Comparison of ENCODE assay signal across 22 mouse cellular contexts in the genomic region with DNA sequence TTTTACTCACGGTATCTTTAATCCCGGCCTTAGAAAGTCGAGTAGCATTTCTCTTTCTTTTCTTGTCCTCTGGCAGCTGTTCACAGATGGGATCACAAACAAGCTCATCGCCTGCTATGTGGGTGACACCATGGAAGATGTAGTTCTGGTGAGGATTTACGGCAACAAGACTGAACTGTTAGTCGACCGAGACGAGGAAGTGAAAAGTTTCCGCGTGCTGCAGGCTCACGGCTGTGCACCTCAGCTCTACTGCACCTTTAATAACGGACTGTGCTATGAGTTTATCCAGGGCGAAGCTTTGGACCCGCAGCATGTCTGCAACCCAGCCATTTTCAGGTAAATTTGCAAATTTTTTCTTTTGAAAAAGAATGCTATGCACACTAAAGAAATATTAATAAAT. TPM values are rescaled to one million over a fixed set of nuclear protein-coding genes. Genes with fewer than 3 reads are reported as not detected.
DNase-seq lines count a peak whose midpoint lies in the region; ATAC-seq and TF ChIP-seq lines count a peak whose summit lies in the region.
"Had no signal": no experiment of that assay in that cellular context is flagged by ENCODE, and none has a peak within 500 bp of the region (broad histone marks: within the 10 kb centered on the region; RNA-seq: fewer than 3 reads in every experiment).

No protein-coding gene starts in this region.

- no peaks in the 10 kb centered on the region for H3K9me3 ChIP-seq in lung, postnatal 0 days (ENCODE audit: low read length)
- H3K9me3 ChIP-seq: embryonic facial prominence, embryonic 15.5 days; forebrain, embryonic 10.5 days; heart, embryonic 13.5 days; hindbrain, embryonic 12.5 days had no signal

- no peak overlapping the region for H3K4me3 ChIP-seq in lung, postnatal 0 days (ENCODE audit: low read depth, low read length)
- no peak overlapping the region for H3K4me3 ChIP-seq in thymus, adult 2 months (ENCODE audit: control insufficient read depth, insufficient read depth, low read length)
- H3K4me3 ChIP-seq: embryonic facial prominence, embryonic 15.5 days; erythroblast, embryonic 14.5 days; forebrain, embryonic 10.5 days; heart, embryonic 13.5 days; hindbrain, embryonic 12.5 days had no signal

- peaks cover 5% of the 10 kb centered on the region; the same call in 1 of the 2 replicates for H3K36me3 ChIP-seq in lung, postnatal 0 days (ENCODE audit: insufficient read depth, low read length)
- H3K36me3 ChIP-seq in thymus, adult 2 months (ENCODE audit: control insufficient read depth, insufficient read depth, low read length) = peaks cover 72% of the 10 kb centered on the region

- TF ChIP-seq CTCF in lung, postnatal 0 days (IDR thresholded peaks at IDR 0.05) = no peak
- TF ChIP-seq CTCF in thymus, adult 2 months (IDR thresholded peaks at IDR 0.05; ENCODE audit: borderline replicate concordance, control insufficient read depth, extremely low read depth, insufficient read depth, low read length, poor library complexity) = no peak

- TF ChIP-seq EP300 in lung, postnatal 0 days (IDR thresholded peaks at IDR 0.05) = no peak

- no peak overlapping the region for H3K4me2 ChIP-seq in lung, postnatal 0 days (replicated peaks; ENCODE audit: low read depth, low read length)
- H3K4me2 ChIP-seq: embryonic facial prominence, embryonic 15.5 days; heart, embryonic 13.5 days; hindbrain, embryonic 12.5 days had no signal

- no peak for ATAC-seq in lung, postnatal 0 days
- 0 out of 2 replicates have a peak, but pooled peaks have one; percentile 9 for ATAC-seq in granulocyte monocyte progenitor cell, adult 5-6 weeks (replicated peaks; ENCODE audit: poor library complexity, severe bottlenecking)
- ATAC-seq: CD4-positive, CD25-positive, alpha-beta regulatory T cell, adult 4 months; forebrain, embryonic 14.5 days; hindbrain, embryonic 16.5 days; inflammation-experienced regulatory T-cells, adult 6 months had no signal

- H3K27me3 ChIP-seq in lung, postnatal 0 days (replicated peaks; ENCODE audit: insufficient read depth, low read length) = no peaks in the 10 kb centered on the region
- no peaks in the 10 kb centered on the region for H3K27me3 ChIP-seq in thymus, adult 2 months (ENCODE audit: control insufficient read depth, insufficient read depth, low read length)
- H3K27me3 ChIP-seq: embryonic facial prominence, embryonic 15.5 days; heart, embryonic 13.5 days; hindbrain, embryonic 12.5 days had no signal

- 0 out of 2 replicates have a peak overlapping the region, but pooled peaks have one; percentile 26 for H3K27ac ChIP-seq in lung, postnatal 0 days (ENCODE audit: low read length)
- no peak overlapping the region for H3K27ac ChIP-seq in thymus, adult 2 months (ENCODE audit: control insufficient read depth, insufficient read depth, low read length)
- H3K27ac ChIP-seq: embryonic facial prominence, embryonic 15.5 days; forebrain, embryonic 10.5 days; heart, embryonic 13.5 days; hindbrain, embryonic 12.5 days had no signal

- intact Hi-C loops in gastrocnemius, postnatal 36 days (cut with DNase I) = no loop called here

- WGBS in lung, postnatal 0 days = 76% methylated on average over 14 of the region's 14 CpGs
- 66% methylated on average over 14 of the region's 14 CpGs for WGBS in thymus, adult 2 months

- TF ChIP-seq POLR2A in thymus, adult 2 months (IDR thresholded peaks at IDR 0.05; ENCODE audit: control insufficient read depth, extremely low read depth, insufficient read depth, low read length, poor library complexity) = no peak

- no peak for DNase-seq in lung, postnatal 0 days (ENCODE audit: low spot score)
- no peak for DNase-seq in lung, postnatal 10 days
- peak; percentile 54 to 69 for DNase-seq in spleen, postnatal 36 days (ENCODE audit: low spot score in 2 of 2)
- no peak for DNase-seq in spleen, adult 12 weeks (ENCODE audit: low spot score)
- DNase-seq in thymus, adult 2 months = no peak
- no peak for DNase-seq in gastrocnemius, postnatal 36 days
- DNase-seq: adrenal gland, postnatal 14 days; cerebellum, adult 8-10 months; cerebellum, postnatal 14 days; embryo, embryonic 11 days; gastrocnemius, postnatal 10 days; heart, postnatal 4 days had no signal

- H3K9ac ChIP-seq in lung, postnatal 0 days (replicated peaks; ENCODE audit: low read depth) = no peak overlapping the region
- H3K9ac ChIP-seq: embryonic facial prominence, embryonic 15.5 days; heart, embryonic 13.5 days; hindbrain, embryonic 12.5 days had no signal

- peaks cover 6% of the 10 kb centered on the region; the same call in 1 of the 2 replicates for H3K4me1 ChIP-seq in lung, postnatal 0 days (ENCODE audit: insufficient read depth, low read depth, low read length)
- H3K4me1 ChIP-seq in thymus, adult 2 months (replicated peaks; ENCODE audit: control insufficient read depth, insufficient read depth, low read length) = peaks cover 11% of the 10 kb centered on the region
- H3K4me1 ChIP-seq: forebrain, embryonic 10.5 days; hindbrain, embryonic 12.5 days had no signal

RNA-seq across cellular contexts. Expression of a gene that starts 13.5 kb away (rescaled TPM):
- polyA plus RNA-seq in lung, postnatal 0 days (2015; fragmentation: Nextera tagmentation; extraction: Ambion mirVana) = 11.1 and 12.6 TPM in 2 replicates
- total RNA-seq in granulocyte monocyte progenitor cell, adult 5-6 weeks (2014; fragmentation: Nextera tagmentation) = 38.0 and 47.4 TPM in 2 replicates
- 54.0 and 54.3 TPM in 2 replicates for total RNA-seq in granulocyte monocyte progenitor cell, adult 5-6 weeks (2017)
- 113 and 166 TPM in 2 replicates for polyA plus RNA-seq in thymus, adult 2 months (2012; rRNA removed)
- 10 to 100 TPM; 13.7 to 15.2 TPM for total RNA-seq in gastrocnemius, postnatal 36 days (2021)

Comparison
In these comparisons a context has a peak if more than half of its experiments do, and no peak if none do; other contexts are left out.
1. DNase-seq: peak in spleen, postnatal 36 days (2 of 2); none in lung, postnatal 0 days (single experiment), lung, postnatal 10 days (single experiment), spleen, adult 12 weeks (single experiment), thymus, adult 2 months (single experiment) and gastrocnemius, postnatal 36 days (0 of 2).